Mouse (Mus musculus): ENCODE measurements around the gene D10Jhu81e. TPM values are rescaled to one million over a fixed set of nuclear protein-coding genes. Genes with fewer than 3 reads are reported as not detected.

The D10Jhu81e gene
- polyA plus RNA-seq, 1 experiment from 2014 or later = 24.3 TPM

DNA sequence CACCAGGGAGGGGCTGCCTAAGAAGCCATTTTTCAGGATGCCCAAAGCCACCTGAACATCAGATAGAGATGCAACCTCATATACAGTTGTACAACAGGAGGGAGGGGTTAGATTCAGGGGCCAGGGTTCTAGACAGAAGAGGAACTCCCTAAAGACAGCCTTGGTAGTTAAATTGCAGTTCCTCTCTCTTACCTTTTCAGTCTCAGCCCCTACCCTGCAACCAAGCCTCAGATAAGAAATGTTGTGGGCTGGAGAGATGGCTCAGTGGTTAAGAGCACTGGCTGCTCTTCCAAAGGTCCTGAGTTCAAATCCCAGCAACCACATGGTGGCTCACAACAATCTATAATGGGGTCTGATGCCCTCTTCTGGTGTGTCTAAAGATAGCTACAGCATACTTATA is 1.8 kb downstream of the D10Jhu81e start:
- DNase-seq (ENCODE audit: low spot score) (no peak), ATAC-seq (replicated peaks; ENCODE audit: low FRiP score) (no peak)
- Histone ChIP-seq H3K9ac (ENCODE audit: low read depth, low read length) (no peak overlapping the region), H3K27me3 (replicated peaks; ENCODE audit: control insufficient read depth, insufficient read depth, low read length) (no peaks in the 10 kb centered on the region), H3K36me3 (ENCODE audit: control insufficient read depth, insufficient read depth, low read length) (peaks cover 42% of the 10 kb centered on the region), H3K4me1 (replicated peaks; ENCODE audit: control insufficient read depth, insufficient read depth, low read length) (peaks cover 14% of the 10 kb centered on the region), H3K4me3 (ENCODE audit: low read depth, low read length) (no peak overlapping the region), H3K9me3 (ENCODE audit: control insufficient read depth, low read length) (no peaks in the 10 kb centered on the region), H3K27ac (ENCODE audit: low read depth, low read length) (no peak overlapping the region), H3K4me2 (no peak overlapping the region)

DNA sequence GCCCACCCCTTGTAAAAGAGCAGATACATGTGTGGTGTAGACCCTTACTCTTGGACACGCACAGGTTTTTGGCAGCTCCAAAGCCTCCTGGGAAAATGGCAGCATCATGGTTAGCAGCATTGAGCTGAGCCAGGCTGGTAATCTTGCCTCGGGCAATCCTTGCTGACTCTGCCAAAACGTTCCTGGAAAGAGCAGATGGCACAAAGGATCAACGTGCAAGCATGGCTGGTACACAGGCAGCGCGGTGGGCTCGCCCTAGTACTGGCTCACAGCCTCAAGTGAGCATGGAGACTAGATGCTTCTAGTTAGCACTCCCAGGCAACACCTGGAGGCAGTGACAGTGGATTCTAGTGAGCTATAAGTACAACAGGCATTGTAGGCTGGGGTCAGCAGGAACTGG is 2.2 kb downstream of the D10Jhu81e start:
- Histone ChIP-seq H3K4me3 (ENCODE audit: low read depth, low read length) (no peak overlapping the region), H3K4me1 (replicated peaks; ENCODE audit: control insufficient read depth, insufficient read depth, low read length) (peaks cover 14% of the 10 kb centered on the region), H3K4me2 (no peak overlapping the region), H3K27ac (ENCODE audit: low read depth, low read length) (no peak overlapping the region), H3K9me3 (ENCODE audit: control insufficient read depth, low read length) (no peaks in the 10 kb centered on the region), H3K9ac (ENCODE audit: low read depth, low read length) (no peak overlapping the region), H3K36me3 (ENCODE audit: control insufficient read depth, insufficient read depth, low read length) (peaks cover 45% of the 10 kb centered on the region), H3K27me3 (replicated peaks; ENCODE audit: control insufficient read depth, insufficient read depth, low read length) (no peaks in the 10 kb centered on the region)
- DNase-seq (ENCODE audit: low spot score) (no peak), ATAC-seq (replicated peaks; ENCODE audit: low FRiP score) (no peak)
- WGBS = 94% methylated on average over 7 of the region's 7 CpGs

DNA sequence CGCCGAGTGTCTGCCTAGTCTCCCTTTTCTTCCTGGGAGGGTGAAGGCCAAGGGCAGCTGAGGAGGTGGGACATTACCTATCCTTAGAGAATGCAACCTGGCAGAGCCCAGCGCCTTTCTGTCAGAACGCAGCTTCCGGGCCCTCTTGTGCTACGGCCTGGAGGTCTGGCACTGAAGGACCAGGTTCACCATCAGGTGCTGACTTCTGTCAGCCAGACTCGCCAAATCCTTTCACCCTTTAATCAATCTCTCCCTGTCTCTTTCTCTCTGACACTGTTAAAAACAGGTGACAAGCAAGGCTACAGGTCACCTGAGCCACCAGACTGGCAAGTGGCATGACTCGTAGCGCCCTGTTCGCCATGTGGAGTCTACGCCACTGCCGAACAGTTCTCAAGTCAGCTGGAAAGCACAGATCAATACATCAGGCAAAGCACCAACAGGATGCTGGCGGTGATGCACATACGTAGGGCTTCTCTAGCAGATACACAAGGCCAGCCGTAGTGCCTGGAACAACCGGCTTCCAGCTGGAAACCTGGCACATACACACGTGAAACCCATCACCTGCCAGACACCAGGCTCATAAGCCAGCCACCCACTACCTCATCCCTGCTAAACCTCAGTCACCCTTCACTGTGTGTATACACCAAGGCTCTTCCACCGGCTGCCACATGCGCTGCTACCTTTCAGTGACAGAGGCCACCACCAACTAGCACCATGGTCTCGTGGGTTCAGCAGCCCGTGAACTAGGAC is 4.2 kb downstream of the D10Jhu81e start:
- H3K27ac ChIP-seq (ENCODE audit: low read depth, low read length) = no peak overlapping the region
- ATAC-seq (replicated peaks; ENCODE audit: low FRiP score) (no peak), DNase-seq (ENCODE audit: low spot score) (no peak)
- H3K4me1 ChIP-seq (replicated peaks; ENCODE audit: control insufficient read depth, insufficient read depth, low read length) = peaks cover 14% of the 10 kb centered on the region
- 94% methylated on average over 21 of the region's 21 CpGs for WGBS
- no peak overlapping the region for H3K4me2 ChIP-seq
- no peaks in the 10 kb centered on the region for H3K27me3 ChIP-seq (replicated peaks; ENCODE audit: control insufficient read depth, insufficient read depth, low read length)
- H3K9ac ChIP-seq (ENCODE audit: low read depth, low read length) = no peak overlapping the region
- H3K36me3 ChIP-seq (ENCODE audit: control insufficient read depth, insufficient read depth, low read length) = peaks cover 37% of the 10 kb centered on the region
- no peaks in the 10 kb centered on the region for H3K9me3 ChIP-seq (ENCODE audit: control insufficient read depth, low read length)
- H3K4me3 ChIP-seq (ENCODE audit: low read depth, low read length) = no peak overlapping the region

DNA sequence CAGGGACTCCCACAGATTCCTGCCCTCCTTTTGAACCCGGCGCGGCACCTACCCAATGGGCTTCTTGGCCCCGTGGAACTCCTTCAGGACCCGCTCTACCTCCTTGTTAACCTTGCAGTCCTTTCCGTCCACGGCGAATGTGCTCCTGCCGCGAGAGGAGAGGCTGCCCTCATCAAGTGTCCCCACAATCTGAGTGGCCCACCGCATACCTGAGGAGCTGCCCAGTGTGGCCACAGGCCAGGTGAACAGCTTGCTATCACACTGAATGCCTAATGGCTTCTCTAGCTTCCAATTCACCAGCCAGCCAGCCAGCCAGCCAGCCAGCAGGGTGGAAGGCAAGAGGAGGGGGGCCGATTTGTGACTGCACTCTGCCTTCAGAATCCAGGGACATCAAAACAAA is 4.8 kb downstream of the D10Jhu81e start:
- Histone ChIP-seq H3K9ac (ENCODE audit: low read depth, low read length) (no peak overlapping the region), H3K27ac (ENCODE audit: low read depth, low read length) (no peak overlapping the region), H3K4me2 (no peak overlapping the region), H3K4me1 (replicated peaks; ENCODE audit: control insufficient read depth, insufficient read depth, low read length) (peaks cover 12% of the 10 kb centered on the region), H3K9me3 (ENCODE audit: control insufficient read depth, low read length) (no peaks in the 10 kb centered on the region), H3K36me3 (ENCODE audit: control insufficient read depth, insufficient read depth, low read length) (peaks cover 37% of the 10 kb centered on the region), H3K4me3 (ENCODE audit: low read depth, low read length) (no peak overlapping the region), H3K27me3 (replicated peaks; ENCODE audit: control insufficient read depth, insufficient read depth, low read length) (no peaks in the 10 kb centered on the region)
- ATAC-seq (replicated peaks; ENCODE audit: low FRiP score) = no peak
- WGBS = 92% methylated on average over 12 of the region's 12 CpGs
- DNase-seq (ENCODE audit: low spot score) = no peak

DNA sequence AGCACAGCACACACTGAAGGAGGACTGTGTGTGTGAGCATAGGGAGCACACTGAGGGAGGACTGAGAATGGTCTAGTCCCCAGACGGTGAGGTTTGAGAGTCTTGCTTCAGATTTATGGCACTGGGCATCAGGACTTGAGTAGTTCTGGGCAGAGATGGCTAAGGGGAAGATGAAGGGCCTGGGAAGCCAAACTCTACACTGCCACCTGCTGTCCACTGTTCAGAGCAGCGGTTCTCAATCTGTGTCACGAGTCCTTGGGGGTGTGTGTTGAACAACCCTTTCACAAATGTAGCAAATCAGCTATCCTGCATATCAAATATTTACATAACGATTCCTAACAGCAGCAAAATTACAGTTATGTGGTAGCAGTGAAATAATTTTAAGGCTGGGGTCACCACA is 5.7 kb downstream of the D10Jhu81e start:
- no peak for ATAC-seq (replicated peaks; ENCODE audit: low FRiP score)

DNA sequence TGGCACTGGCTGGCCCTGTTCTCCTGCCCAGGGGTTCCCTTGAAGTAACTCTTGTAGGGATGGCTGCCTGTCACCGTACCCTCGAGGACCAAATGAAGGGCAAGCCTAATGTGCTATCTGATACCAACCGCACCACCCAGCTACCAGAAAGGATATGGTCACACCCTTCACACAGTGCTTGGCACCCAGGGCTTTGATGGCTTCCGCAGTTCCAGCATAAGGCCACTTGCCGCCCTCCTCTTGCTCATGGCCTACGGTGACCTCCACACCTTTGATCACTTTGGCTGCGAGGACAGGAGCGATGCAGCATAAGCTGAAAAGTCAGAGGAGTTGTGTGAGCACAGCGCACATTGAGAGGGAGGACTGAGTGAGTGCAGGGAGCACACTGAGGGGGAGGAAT is 6.3 kb downstream of the D10Jhu81e start:
- Histone ChIP-seq H3K27ac (ENCODE audit: low read depth, low read length) (no peak overlapping the region), H3K4me3 (ENCODE audit: low read depth, low read length) (no peak overlapping the region), H3K4me2 (no peak overlapping the region), H3K9me3 (ENCODE audit: control insufficient read depth, low read length) (no peaks in the 10 kb centered on the region), H3K36me3 (ENCODE audit: control insufficient read depth, insufficient read depth, low read length) (peaks cover 35% of the 10 kb centered on the region), H3K9ac (ENCODE audit: low read depth, low read length) (no peak overlapping the region), H3K27me3 (replicated peaks; ENCODE audit: control insufficient read depth, insufficient read depth, low read length) (no peaks in the 10 kb centered on the region), H3K4me1 (replicated peaks; ENCODE audit: control insufficient read depth, insufficient read depth, low read length) (peaks cover 10% of the 10 kb centered on the region)
- no peak for ATAC-seq (replicated peaks; ENCODE audit: low FRiP score)
- DNase-seq (ENCODE audit: low spot score) = no peak
- 90% methylated on average over 9 of the region's 9 CpGs for WGBS

More for the DNA sequence above, 5.7 kb downstream of the D10Jhu81e start:
- Histone ChIP-seq H3K9ac (ENCODE audit: low read depth, low read length) (no peak overlapping the region), H3K27me3 (replicated peaks; ENCODE audit: control insufficient read depth, insufficient read depth, low read length) (no peaks in the 10 kb centered on the region), H3K27ac (ENCODE audit: low read depth, low read length) (no peak overlapping the region), H3K9me3 (ENCODE audit: control insufficient read depth, low read length) (no peaks in the 10 kb centered on the region), H3K36me3 (ENCODE audit: control insufficient read depth, insufficient read depth, low read length) (peaks cover 37% of the 10 kb centered on the region), H3K4me1 (replicated peaks; ENCODE audit: control insufficient read depth, insufficient read depth, low read length) (peaks cover 17% of the 10 kb centered on the region), H3K4me2 (no peak overlapping the region), H3K4me3 (ENCODE audit: low read depth, low read length) (no peak overlapping the region)
- 36% methylated on average over 4 of the region's 4 CpGs for WGBS
- no peak for DNase-seq (ENCODE audit: low spot score)

DNA sequence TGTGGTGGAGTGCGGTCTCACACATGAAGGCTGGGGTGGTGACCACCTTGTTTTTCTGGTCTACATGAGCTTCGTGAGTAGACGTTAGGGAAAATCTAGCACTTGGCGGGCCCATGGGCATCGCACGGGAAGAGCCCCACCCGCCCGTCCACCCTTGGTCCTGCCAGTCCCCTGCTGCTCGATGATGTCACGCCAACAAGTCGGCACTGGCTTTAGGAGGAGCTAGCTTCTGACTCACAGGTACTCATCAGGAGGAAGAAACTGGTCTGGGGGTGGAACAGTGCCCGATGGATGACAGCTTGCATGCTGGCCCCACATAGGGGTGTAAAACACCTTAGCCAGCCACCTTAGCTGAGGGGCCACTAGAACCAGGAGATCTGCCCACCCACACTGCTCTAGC is 6.9 kb downstream of the D10Jhu81e start:
- H3K4me2 ChIP-seq = no peak overlapping the region
- peaks cover 9% of the 10 kb centered on the region for H3K4me1 ChIP-seq (replicated peaks; ENCODE audit: control insufficient read depth, insufficient read depth, low read length)
- WGBS = 95% methylated on average over 12 of the region's 12 CpGs
- no peak for ATAC-seq (replicated peaks; ENCODE audit: low FRiP score)
- no peak overlapping the region for H3K9ac ChIP-seq (ENCODE audit: low read depth, low read length)
- DNase-seq (ENCODE audit: low spot score) = no peak
- no peak overlapping the region for H3K27ac ChIP-seq (ENCODE audit: low read depth, low read length)
- H3K27me3 ChIP-seq (replicated peaks; ENCODE audit: control insufficient read depth, insufficient read depth, low read length) = no peaks in the 10 kb centered on the region
- H3K9me3 ChIP-seq (ENCODE audit: control insufficient read depth, low read length) = no peaks in the 10 kb centered on the region
- H3K36me3 ChIP-seq (ENCODE audit: control insufficient read depth, insufficient read depth, low read length) = peaks cover 35% of the 10 kb centered on the region
- H3K4me3 ChIP-seq (ENCODE audit: low read depth, low read length) = no peak overlapping the region

DNA sequence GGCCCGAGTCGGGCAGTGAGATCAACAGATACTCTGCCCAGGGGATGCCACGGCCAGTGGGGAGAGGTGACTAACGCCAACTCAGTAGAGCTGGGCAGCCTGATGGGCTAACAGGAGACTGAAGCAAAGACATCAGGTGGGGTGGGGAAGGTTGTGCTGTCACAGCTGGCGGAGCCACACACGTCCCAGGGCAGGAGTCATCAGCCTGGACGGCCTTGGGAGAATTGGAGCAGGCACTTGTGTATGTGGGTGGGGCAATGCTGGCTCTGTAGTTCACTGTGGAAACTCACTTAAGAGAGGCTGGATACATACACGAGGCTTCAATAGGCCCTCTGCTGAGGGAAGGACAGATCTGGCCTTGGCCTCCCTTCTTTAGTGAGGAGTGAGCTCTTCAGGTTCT is 8.5 kb downstream of the D10Jhu81e start:
- Histone ChIP-seq H3K9me3 (ENCODE audit: control insufficient read depth, low read length) (no peaks in the 10 kb centered on the region), H3K27ac (ENCODE audit: low read depth, low read length) (no peak overlapping the region), H3K4me2 (no peak overlapping the region), H3K4me1 (replicated peaks; ENCODE audit: control insufficient read depth, insufficient read depth, low read length) (peaks cover 9% of the 10 kb centered on the region), H3K9ac (ENCODE audit: low read depth, low read length) (no peak overlapping the region), H3K36me3 (ENCODE audit: control insufficient read depth, insufficient read depth, low read length) (peaks cover 22% of the 10 kb centered on the region), H3K4me3 (ENCODE audit: low read depth, low read length) (no peak overlapping the region), H3K27me3 (replicated peaks; ENCODE audit: control insufficient read depth, insufficient read depth, low read length) (no peaks in the 10 kb centered on the region)
- 81% methylated on average over 8 of the region's 8 CpGs for WGBS
- DNase-seq (ENCODE audit: low spot score) (no peak), ATAC-seq (replicated peaks; ENCODE audit: low FRiP score) (no peak)

DNA sequence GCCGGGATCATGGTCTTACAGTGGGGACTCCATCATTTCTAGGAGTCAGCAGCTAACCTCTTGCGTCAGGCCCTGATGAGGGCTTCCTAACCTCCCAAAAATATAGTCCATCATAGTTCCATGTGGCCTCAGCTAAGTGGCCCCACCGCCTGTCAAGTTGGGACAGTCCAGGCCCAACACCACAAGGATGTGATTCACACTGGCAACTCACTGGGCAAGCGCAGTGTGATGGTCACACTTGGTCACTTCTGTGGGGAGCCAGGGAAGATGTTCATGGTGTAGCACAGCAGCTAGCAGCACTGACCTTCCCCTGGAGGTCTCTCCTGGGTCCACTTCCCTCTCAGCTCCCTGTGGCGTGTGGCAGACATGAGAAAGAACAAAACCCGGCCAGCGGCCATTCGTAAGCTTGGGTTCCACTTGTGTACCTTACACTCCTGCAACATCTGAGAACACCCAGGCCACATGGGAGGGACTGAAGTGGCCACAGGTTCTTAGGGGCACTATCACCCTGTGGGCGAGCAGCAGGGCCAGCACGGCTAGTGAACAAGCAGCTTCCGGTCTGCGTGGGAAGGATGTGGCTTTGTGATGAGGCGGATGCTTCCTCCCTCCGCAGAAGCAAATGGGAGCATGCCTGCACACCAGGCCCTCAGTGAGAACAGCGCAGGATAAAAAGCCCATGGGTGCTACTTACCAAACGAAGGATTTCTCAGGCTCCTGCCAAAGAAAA is 9.1 kb downstream of the D10Jhu81e start:
- Histone ChIP-seq H3K4me2 (0 out of 2 replicates have a peak overlapping the region, but pooled peaks have one; percentile 7), H3K27me3 (replicated peaks; ENCODE audit: control insufficient read depth, insufficient read depth, low read length) (no peaks in the 10 kb centered on the region), H3K36me3 (ENCODE audit: control insufficient read depth, insufficient read depth, low read length) (peaks cover 19% of the 10 kb centered on the region), H3K27ac (ENCODE audit: low read depth, low read length) (no peak overlapping the region), H3K4me3 (ENCODE audit: low read depth, low read length) (no peak overlapping the region), H3K9ac (ENCODE audit: low read depth, low read length) (no peak overlapping the region), H3K4me1 (replicated peaks; ENCODE audit: control insufficient read depth, insufficient read depth, low read length) (peaks cover 9% of the 10 kb centered on the region), H3K9me3 (ENCODE audit: control insufficient read depth, low read length) (no peaks in the 10 kb centered on the region)
- WGBS = 62% methylated on average over 16 of the region's 16 CpGs
- ATAC-seq (replicated peaks; ENCODE audit: low FRiP score) = 0 out of 2 replicates have a peak, but pooled peaks have one; percentile 16
- no peak for DNase-seq (ENCODE audit: low spot score)
